Mouse (Mus musculus) hindbrain, embryonic 16.5 days (tissue): ENCODE data around the gene Rbpj. TPM values are rescaled to one million over a fixed set of nuclear protein-coding genes. Genes with fewer than 3 reads are reported as not detected.
A peak's percentile ranks its signal among the peaks of the same experiment; 100 is the strongest.

Experiments
- ATAC-seq: fragments of 200-750 bp; cut with Nextera tagmentation; 2 replicates; pipeline ENCODE4 v1.8.0; 2017; ENCODE audit warnings: moderate TSS enrichment, moderate library complexity
- H3K27ac ChIP-seq: fragments of 300-500 bp; sonication (generic); 2 replicates; pipeline ENCODE4 v1.5.1; 2014; ENCODE audit warnings: low read depth, mild to moderate bottlenecking, control low read depth, low read length, moderate library complexity
- H3K27me3 ChIP-seq: fragments of 300-500 bp; sonication (generic); replicated peaks from 2 replicates; pipeline ENCODE4 v1.6.1; 2014; ENCODE audit warnings: low read length; ENCODE audit not compliant: control insufficient read depth, insufficient read depth
- H3K36me3 ChIP-seq: fragments of 300-500 bp; sonication (generic); 2 replicates; pipeline ENCODE4 v1.6.1; 2014; ENCODE audit warnings: mild to moderate bottlenecking, low read length, moderate library complexity, mixed read lengths; ENCODE audit not compliant: control insufficient read depth, insufficient read depth
- H3K4me1 ChIP-seq: fragments of 300-500 bp; sonication (generic); 2 replicates; pipeline ENCODE4 v1.6.1; 2014; ENCODE audit warnings: low read depth, low read length; ENCODE audit not compliant: control insufficient read depth, insufficient read depth
- H3K4me2 ChIP-seq: fragments of 300-500 bp; sonication (generic); 2 replicates; pipeline ENCODE4 v1.6.1; 2014; ENCODE audit warnings: mild to moderate bottlenecking, low read length, control low read depth, moderate library complexity
- H3K4me3 ChIP-seq: fragments of 300-500 bp; sonication (generic); 2 replicates; pipeline ENCODE4 v1.5.1; 2014; ENCODE audit warnings: mild to moderate bottlenecking, low read length, control low read depth, moderate library complexity
- H3K9ac ChIP-seq: fragments of 300-500 bp; sonication (generic); 2 replicates; pipeline ENCODE4 v1.6.1; 2014; ENCODE audit warnings: low read depth, mild to moderate bottlenecking, control low read depth, low read length, moderate library complexity
- H3K9me3 ChIP-seq: fragments of 300-500 bp; sonication (generic); 2 replicates; pipeline ENCODE4 v1.6.1; 2014; ENCODE audit warnings: mild to moderate bottlenecking, low read length, moderate library complexity; ENCODE audit not compliant: control insufficient read depth
- WGBS: fragments of 180-500 bp; shearing (Covaris S2); extraction: QIAGEN DNeasy Blood & Tissue Kit; methylation state at CpG from one replicate; pipeline ENCODE4 v1.1.7; 2014; 5-methylcytosine and 5-hydroxymethylcytosine counted together
- polyA plus RNA-seq: library from polyadenylated mRNA; unstranded; fragments of >200 nt; fragmentation: Nextera tagmentation; extraction: Ambion mirVana; gene quantifications from 2 replicates; pipeline ENCODE4 v1.2.1, GENCODE M21; 2015

Gene Rbpj
- polyA plus RNA-seq, 1 experiment from 2014 or later = 19.8 TPM

DNA sequence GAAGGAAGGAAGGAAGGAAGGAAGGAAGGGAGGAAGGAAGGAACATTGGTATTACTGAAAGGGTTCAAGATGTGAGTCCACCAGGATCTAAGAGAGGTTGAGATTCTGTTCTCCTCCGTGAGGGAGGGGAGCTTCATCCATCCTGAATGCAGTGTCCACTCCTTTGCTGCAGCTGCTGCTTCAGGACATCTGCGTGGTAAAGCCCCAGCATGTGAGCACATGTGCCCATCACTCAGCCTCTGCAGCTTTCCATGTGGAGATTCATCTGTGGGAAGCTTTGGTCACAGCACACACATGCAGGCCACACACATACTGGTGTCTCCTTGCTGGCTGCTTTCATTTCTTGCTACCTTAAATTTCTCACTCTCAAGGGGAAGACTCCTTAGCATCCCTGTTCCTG, 50.5 kb downstream of the Rbpj start:
- no peaks in the 10 kb centered on the region for H3K4me1 ChIP-seq
- H3K9ac ChIP-seq = no peak overlapping the region
- no peaks in the 10 kb centered on the region for H3K27me3 ChIP-seq
- no peak overlapping the region for H3K4me3 ChIP-seq
- ATAC-seq = no peak
- no peaks in the 10 kb centered on the region for H3K36me3 ChIP-seq
- no peak overlapping the region for H3K27ac ChIP-seq
- H3K4me2 ChIP-seq = no peak overlapping the region
- WGBS = 96% methylated on average over 2 of the region's 2 CpGs
- H3K9me3 ChIP-seq = no peaks in the 10 kb centered on the region

DNA sequence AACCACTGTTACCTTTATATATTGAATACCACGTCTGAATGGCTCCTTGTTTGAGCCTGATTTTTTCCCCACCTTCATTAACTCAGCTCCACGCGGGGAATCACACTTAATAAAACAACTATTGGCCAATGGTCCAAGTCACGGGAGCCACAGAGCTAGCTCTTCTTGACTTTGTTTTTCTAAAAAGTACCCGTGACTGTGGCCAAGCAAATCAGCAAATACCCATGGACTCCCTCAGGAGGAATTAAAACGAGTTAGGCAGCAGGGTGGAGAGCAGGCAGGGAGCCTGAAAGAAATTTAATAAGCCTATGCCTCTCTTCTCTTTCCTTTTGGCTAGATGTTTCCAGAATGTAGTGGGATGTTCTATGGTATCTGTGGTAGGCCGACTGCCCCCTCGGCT, 51.9 kb downstream of the Rbpj start:
- Histone ChIP-seq H3K9ac (no peak overlapping the region), H3K27me3 (no peaks in the 10 kb centered on the region), H3K36me3 (no peaks in the 10 kb centered on the region), H3K4me1 (peaks cover 1% of the 10 kb centered on the region; the same call in 1 of the 2 replicates), H3K4me2 (no peak overlapping the region), H3K4me3 (no peak overlapping the region), H3K9me3 (no peaks in the 10 kb centered on the region), H3K27ac (no peak overlapping the region)
- ATAC-seq = no peak
- 77% methylated on average over 8 of the region's 8 CpGs for WGBS

DNA sequence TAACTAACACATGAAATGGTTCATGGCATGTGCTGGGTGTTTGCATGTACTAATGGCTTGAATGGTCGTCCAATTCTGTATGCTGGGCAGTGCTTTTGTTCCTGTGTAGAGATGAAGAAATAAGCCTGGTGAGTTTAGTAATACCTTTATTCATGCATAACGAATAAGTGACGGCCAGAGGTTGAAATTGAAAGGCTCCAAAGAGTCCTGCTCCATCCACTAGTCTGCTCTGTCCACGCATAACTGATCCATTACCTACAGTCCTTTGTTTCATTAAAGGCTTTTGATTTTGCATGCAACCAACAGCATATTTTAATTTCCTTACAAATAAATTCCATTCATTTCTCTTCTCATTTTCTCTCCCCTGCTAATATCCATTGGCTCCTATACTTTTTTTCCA, 53.2 kb downstream of the Rbpj start:
- 35% methylated on average over 4 of the region's 4 CpGs for WGBS
- H3K9me3 ChIP-seq = no peaks in the 10 kb centered on the region
- no peaks in the 10 kb centered on the region for H3K36me3 ChIP-seq
- no peaks in the 10 kb centered on the region for H3K27me3 ChIP-seq
- no peak overlapping the region for H3K4me3 ChIP-seq
- H3K27ac ChIP-seq = no peak overlapping the region
- no peak overlapping the region for H3K9ac ChIP-seq
- H3K4me2 ChIP-seq = no peak overlapping the region
- peaks cover 2% of the 10 kb centered on the region; the same call in 1 of the 2 replicates for H3K4me1 ChIP-seq
- no peak for ATAC-seq

DNA sequence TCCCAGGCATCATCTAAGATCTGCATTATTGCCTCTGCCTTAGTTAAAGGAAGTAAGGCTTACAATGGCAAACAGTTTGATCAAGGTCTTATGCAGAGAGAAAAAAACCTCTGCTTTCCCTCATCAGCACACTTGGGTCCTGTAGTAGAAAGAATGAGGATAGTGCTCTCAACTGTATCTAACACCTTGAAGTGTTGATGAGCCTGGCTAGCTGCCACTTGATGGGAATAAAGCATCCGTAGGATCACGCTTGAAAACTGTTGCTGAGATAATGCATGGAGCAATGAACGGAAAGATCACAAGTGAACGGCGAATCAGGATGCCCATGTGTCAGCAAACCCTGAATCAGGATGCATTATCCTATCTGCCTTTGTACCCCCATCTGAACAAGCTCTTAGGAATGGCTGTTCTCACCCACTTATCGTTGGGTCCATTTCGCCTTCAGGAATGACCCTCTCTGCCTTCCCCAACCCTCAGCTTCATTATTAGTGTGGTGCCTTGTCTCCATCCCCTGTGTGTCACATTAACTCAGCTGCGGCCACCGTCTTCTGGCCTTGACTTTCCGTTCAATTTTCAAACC, 54.1 kb downstream of the Rbpj start:
- Histone ChIP-seq H3K27ac (no peak overlapping the region), H3K36me3 (no peaks in the 10 kb centered on the region), H3K9me3 (no peaks in the 10 kb centered on the region), H3K4me2 (no peak overlapping the region), H3K4me1 (peaks cover 5% of the 10 kb centered on the region), H3K4me3 (no peak overlapping the region), H3K9ac (no peak overlapping the region), H3K27me3 (no peaks in the 10 kb centered on the region)
- WGBS = 86% methylated on average over 10 of the region's 10 CpGs
- no peak for ATAC-seq

DNA sequence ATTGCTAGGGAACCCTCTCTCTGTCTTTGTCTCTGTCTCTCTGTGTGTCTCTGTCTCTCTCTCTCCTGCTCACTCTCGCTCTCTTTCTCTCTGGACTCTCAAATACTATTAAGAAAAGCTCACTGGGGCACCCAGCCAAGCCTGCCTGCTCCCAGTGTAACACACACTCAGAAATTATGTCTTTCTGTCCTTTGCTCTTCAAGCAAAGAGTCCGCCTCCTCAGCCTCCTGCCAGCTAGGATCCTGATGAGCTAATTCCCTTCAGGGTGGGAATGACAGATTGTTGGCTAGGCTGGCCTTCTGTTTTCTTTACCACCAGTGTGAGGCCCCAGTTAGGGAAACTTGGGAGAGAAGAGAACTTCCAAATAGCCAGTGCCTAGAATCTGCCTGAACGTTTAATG, 57.1 kb downstream of the Rbpj start:
- ATAC-seq = peak; percentile 74
- H3K9me3 ChIP-seq = no peaks in the 10 kb centered on the region
- no peak overlapping the region for H3K4me2 ChIP-seq
- peaks cover 13% of the 10 kb centered on the region for H3K4me1 ChIP-seq
- H3K27me3 ChIP-seq = no peaks in the 10 kb centered on the region
- H3K36me3 ChIP-seq = no peaks in the 10 kb centered on the region
- H3K27ac ChIP-seq = no peak overlapping the region
- no peak overlapping the region for H3K9ac ChIP-seq
- 29% methylated on average over 3 of the region's 3 CpGs for WGBS
- H3K4me3 ChIP-seq = no peak overlapping the region

DNA sequence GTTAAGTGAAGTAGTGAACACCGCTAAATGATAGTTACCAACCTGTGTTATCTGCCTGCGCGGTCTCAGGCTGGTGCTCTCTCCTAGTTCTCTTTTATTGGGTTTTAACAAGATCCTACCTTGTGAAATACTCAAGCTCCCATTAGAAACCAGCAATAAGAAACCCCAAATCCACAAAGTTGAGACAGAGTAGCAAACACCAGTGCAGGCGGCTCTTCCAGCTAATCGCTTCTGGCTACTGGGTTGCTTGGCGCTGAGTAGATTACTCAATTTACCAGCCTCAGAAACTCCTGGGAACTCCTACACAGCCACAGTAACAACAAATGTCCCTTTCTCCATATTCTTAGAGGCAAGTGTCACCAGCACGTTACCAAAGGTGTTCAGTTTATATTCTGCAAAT, 58.2 kb downstream of the Rbpj start:
- 95% methylated on average over 7 of the region's 7 CpGs for WGBS
- no peak overlapping the region for H3K4me3 ChIP-seq
- H3K36me3 ChIP-seq = no peaks in the 10 kb centered on the region
- H3K9ac ChIP-seq = no peak overlapping the region
- H3K27ac ChIP-seq = no peak overlapping the region
- ATAC-seq = no peak
- H3K4me2 ChIP-seq = no peak overlapping the region
- H3K27me3 ChIP-seq = no peaks in the 10 kb centered on the region
- H3K4me1 ChIP-seq = peaks cover 13% of the 10 kb centered on the region
- no peaks in the 10 kb centered on the region for H3K9me3 ChIP-seq

DNA sequence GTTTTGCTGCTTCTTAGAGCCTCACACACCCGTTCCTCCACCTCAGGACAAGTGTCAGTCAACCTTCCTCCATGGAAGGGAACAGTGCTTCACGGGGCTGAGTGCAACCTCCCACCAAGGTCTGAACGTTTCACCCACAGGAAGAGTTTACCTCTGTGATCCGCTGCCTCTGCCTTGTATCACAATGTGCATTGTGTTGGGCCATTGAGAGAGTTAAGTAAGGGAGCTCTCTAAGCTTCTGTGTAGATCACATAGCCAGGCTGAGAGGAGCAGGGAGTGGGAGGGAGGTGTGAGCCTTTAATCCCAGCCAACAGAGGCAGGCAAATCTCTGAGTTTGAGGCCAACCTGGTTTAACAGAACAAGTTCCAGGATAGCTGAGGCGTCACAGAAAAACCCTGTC, 58.9 kb downstream of the Rbpj start:
- 48% methylated on average over 5 of the region's 5 CpGs for WGBS
- Histone ChIP-seq H3K4me2 (no peak overlapping the region), H3K9ac (no peak overlapping the region), H3K4me3 (no peak overlapping the region), H3K36me3 (no peaks in the 10 kb centered on the region), H3K9me3 (no peaks in the 10 kb centered on the region), H3K4me1 (peaks cover 13% of the 10 kb centered on the region), H3K27me3 (no peaks in the 10 kb centered on the region), H3K27ac (no peak overlapping the region)
- ATAC-seq = no peak

DNA sequence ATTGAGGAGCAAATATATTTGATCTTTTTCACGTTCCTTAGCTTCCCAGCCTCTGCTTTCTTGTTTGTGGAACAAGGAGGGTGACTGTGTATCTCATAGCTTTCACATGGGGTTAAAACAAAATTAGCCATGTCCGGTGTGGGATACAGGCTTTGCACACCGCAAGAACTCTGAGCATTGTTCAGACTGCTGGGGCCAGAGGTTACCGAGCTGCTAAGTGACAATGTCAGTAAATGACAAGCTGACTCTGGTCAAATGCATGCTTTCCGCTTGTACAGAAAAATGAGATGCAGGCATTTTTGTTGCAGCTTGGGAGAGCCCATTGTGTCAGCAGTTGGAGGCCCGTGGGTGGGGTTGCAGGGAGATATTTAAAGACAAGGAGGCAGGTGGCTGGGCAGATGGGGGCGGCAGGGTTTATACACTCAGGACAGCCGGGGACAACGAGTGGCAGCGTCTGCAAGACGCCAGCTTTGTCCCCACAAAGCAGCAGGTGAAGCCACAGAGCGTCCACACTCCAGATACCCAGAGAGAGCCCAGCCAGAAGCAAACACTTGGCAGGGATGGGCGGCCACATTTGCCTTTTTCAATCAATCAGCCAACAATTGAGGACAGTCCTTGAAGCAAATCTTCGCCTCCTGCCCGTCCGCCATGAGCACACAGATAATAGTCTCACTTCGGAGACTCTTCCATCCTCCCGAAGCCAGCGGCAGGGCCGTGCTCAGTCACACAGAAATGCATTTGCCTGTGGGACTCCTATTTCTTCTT, 59.5 kb downstream of the Rbpj start:
- Histone ChIP-seq H3K4me3 (no peak overlapping the region), H3K27ac (peak overlapping the region; percentile 59), H3K9ac (peak overlapping the region; percentile 57), H3K4me1 (peaks cover 13% of the 10 kb centered on the region), H3K9me3 (no peaks in the 10 kb centered on the region), H3K36me3 (no peaks in the 10 kb centered on the region), H3K4me2 (peak overlapping the region; percentile 49), H3K27me3 (no peaks in the 10 kb centered on the region)
- WGBS = 17% methylated on average over 20 of the region's 20 CpGs
- peak; percentile 77 for ATAC-seq

DNA sequence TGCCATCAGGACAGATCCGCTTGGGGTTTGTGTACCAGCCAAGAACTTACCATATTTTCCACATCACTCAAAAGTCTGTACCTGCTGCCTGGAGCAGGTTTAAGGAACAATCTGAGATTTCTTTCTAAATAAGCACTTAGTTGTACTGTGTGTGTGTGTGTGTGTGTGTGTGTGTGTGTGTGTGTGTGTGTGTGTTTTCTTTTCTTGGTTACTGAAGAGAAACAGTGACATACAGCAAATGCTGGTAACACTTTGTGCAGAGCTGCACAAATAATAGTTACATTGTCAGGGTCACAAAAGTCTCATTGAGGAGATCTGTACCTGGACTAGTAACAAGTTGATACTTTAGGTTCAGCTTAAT, 60.1 kb downstream of the Rbpj start:
- Histone ChIP-seq H3K9me3 (no peaks in the 10 kb centered on the region), H3K27me3 (no peaks in the 10 kb centered on the region), H3K4me2 (peak overlapping the region; percentile 49), H3K4me1 (peaks cover 13% of the 10 kb centered on the region), H3K27ac (peak overlapping the region; percentile 59; the same call in 1 of the 2 replicates), H3K9ac (peak overlapping the region; percentile 57), H3K4me3 (no peak overlapping the region), H3K36me3 (no peaks in the 10 kb centered on the region)
- 0 out of 2 replicates have a peak, but pooled peaks have one; percentile 1 for ATAC-seq
- 12% methylated on average over 1 of the region's 1 CpGs for WGBS
